Mouse (Mus musculus): ENCODE measurements around the gene Lrfn2.

The Lrfn2 gene

DNA sequence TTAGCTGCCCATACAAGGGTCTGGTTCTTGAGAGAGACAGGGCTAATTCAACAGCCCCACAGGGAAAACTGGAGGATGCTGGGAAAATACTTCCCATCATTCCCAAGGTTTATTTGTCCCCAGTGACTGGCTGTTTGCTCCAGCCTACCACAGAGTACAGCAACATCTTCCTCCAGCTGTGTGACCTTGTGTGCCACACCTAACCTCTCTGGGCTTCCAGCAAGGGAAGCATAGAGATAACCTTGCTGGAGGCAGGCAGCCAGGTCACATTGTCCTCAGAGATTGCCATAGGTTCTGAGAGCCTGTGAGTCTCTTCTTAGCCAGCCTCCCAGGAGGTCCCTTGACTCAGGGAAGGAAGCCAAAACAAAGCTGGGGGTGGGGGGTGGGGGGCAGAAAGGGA, 101.1 kb downstream of the Lrfn2 start:
- DNase-seq (ENCODE audit: low read depth, low spot score) = no peak

DNA sequence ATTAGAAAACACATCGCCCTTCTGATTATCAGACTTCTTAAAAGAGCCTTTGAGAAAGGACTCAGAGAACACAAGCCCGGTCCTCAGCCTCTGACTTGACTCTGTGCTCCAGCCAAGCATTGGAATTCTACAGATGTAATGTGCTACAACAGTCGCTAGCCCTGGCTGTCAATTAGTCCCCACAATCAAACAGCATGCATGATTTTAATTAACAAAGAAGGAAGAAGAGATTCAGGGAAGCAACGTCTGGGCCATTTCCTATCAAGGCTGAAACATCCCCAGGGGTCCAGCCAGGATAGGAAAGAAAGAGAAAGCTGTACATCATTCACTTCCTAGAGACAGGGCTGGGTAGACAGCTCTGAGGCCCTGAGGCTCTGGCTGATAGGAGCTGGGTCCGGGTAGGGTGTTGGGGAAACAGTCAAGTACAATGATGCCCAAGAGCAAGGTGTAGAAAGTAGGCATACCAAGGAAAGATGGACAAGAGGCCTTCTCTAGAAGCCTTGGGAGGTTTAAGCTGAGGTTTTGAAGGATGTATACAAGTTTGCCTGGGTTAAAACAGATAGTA, 101.6 kb downstream of the Lrfn2 start:
- DNase-seq (ENCODE audit: low read depth, low spot score) = no peak

- no peak for DNase-seq (ENCODE audit: low read depth, low spot score)
Observed at GRCm38 (mm10) chr17:49035052-49035451, 102.9 kb downstream of the Lrfn2 start.

DNA sequence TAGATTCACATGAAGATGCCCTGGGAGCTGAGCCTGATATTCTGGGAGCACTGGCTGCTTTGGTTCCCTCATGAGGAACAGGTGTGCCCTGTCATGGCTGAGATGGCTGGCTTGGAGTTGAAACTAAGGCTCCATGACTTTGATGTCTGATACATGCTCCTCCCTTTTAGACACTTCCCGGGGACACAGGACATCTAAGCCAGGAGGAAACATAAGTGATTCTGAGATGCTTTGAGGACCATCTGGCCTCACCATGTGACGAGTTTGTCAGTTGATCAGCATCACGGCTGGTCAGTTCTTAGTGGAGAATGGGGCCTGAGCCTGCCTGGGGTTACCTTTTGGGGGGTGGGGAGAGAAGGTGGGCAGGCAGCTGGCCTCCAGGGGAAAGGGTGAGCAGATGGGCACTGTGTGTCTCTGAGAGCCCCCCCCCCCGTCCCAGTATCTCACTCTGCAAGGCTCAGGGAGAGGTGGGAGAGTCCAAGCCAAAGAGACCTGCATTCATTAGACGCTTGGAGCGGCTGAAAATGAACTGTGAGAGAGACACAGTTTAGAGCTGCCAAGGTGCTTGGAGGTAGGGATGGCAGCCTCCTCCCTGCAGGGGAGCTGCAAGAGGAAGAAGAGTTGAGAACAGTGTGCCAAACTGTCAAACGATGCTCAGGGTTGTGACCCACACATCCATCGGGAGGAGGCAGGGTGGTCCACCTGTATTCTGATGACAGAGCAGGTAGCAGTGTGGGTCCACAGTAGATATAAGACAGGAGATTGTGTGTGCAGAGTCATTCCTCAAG, 105.2 kb downstream of the Lrfn2 start:
- no peak for DNase-seq (ENCODE audit: low read depth, low spot score)

DNA sequence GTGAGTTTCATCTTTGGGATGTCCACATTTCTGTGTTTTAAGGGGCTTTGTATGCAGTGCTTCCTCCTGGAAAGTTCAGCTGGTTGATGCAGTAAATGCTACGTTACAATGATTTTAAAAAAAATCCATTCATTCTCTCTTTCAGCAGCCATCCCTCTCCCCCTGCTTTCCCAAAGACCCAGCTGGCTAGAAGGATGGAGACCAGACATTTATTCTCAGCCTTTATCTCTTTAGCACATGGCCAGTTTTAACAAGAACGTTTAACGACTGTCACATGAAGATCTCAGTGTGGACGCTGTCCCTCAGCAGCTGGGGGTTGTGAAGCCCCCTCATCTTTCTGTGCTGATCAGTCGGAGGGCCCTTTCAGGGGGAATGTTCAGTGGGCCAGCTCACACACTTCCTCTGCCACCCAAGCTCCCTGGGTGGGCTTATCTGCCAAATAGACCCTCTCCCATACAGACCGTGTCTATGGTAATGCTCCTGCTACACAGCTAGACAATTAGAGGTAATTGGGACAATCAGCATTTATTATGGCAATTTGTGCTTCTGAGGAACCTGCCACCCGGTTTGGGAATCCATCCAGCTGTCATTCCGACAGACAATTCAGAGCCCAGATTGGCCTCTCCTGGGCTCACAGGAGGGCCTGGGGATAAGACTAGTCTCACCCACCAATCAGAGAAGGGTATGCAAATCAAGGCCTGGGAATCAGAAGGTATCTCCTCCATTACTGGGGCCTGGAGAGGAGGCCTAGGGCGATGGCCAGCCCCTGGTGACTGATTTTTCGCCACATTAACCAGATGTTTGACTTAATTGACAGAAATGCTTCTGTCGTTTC, 111.8 kb downstream of the Lrfn2 start:
- DNase-seq (ENCODE audit: low read depth, low spot score) = no peak

- DNase-seq (ENCODE audit: low read depth, low spot score) = no peak
Observed at GRCm38 (mm10) chr17:49047921-49048320, 115.7 kb downstream of the Lrfn2 start.

DNA sequence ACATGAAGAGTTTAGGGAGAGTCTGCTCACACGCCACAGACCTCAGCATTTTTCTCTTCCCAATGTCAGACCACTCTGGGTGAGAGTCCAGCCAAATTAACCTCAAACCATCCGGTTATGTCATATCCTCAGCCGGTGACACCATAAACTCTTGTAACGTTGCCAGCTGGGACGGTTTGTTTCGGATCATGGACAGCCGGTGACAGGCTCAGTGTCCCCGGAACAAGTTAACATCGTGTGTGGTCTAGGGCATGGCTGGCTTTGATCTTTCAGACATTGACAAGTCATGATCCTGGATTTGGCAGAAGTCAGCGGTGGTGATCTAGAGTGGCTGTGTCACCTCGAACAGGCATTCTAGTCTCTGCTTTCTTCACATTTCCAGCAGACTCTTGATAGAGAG, 119.1 kb downstream of the Lrfn2 start:
- no peak for DNase-seq (ENCODE audit: low read depth, low spot score)

GRCm38 (mm10) chr17:49061141-49061540, 129.0 kb downstream of the Lrfn2 start:
- DNase-seq (ENCODE audit: low read depth, low spot score) = no peak

GRCm38 (mm10) chr17:49063789-49064188, 131.6 kb downstream of the Lrfn2 start:
- no peak for DNase-seq (ENCODE audit: low read depth, low spot score)

GRCm38 (mm10) chr17:49064526-49064925, 132.3 kb downstream of the Lrfn2 start:
- no peak for DNase-seq (ENCODE audit: low read depth, low spot score)

- no peak for DNase-seq (ENCODE audit: low read depth, low spot score)
Observed at GRCm38 (mm10) chr17:49065050-49065449, 132.9 kb downstream of the Lrfn2 start.

DNA sequence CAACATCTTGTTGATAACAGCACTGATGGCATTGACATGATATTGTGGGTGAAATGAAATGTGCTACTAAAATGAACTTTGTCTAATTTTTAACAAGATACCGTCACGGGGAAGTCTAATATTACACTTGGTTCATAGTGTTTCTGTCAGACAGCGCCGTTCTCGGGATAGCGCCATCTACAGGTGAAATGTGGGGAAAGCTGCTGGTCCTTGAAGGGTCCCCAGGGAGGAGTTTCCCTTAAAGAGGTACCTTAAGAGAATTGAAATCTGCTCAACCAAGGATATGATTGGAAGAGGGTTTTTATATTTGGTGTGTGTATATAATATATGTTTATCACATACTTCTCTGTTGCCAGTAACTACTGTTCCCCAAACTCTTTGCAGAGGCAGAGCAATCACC, 134.6 kb downstream of the Lrfn2 start:
- DNase-seq (ENCODE audit: low read depth, low spot score) = no peak

DNA sequence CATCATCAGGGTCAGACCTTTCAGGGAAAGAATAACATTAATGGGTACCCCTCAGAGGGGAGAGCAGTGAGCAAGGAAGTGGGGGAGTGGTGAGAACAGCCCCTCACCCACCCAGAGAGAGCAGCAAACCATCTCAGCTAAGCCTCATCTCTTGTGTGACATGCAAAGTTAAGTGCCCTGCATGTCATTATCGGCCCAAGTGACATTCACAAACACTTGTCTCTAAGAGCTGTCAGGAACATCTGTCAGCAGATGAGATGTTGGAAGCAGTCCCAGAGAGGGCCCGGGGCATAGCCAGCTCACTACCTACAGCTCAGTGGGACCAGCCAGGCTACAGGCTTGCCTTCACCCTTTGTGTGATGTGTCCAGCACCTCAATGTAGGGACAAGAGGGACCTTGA, 146.0 kb downstream of the Lrfn2 start:
- no peak for DNase-seq (ENCODE audit: low read depth, low spot score)

DNA sequence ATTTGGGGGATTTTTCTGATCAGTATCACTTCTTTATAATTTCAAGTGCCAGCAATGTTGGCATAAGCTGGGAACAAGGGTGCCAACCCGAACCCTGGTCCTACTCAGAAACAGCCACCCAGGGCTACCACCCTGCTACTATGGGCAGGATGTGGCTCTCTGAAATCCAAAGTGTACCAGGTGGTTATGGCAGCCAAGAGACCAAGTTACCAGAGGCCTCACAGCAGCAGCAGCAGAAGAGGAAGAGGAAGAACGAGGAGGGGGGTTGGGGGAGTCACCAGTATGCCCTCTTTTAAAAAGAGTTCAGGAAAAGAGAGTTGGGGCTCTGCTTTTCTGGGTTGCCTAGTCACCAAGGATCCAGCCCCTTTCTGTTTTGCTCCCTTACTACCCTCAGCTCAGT, 147.5 kb downstream of the Lrfn2 start:
- DNase-seq (ENCODE audit: low read depth, low spot score) = no peak

- DNase-seq (ENCODE audit: low read depth, low spot score) = no peak
Observed at GRCm38 (mm10) chr17:49083594-49084380, 151.6 kb downstream of the Lrfn2 start.

DNA sequence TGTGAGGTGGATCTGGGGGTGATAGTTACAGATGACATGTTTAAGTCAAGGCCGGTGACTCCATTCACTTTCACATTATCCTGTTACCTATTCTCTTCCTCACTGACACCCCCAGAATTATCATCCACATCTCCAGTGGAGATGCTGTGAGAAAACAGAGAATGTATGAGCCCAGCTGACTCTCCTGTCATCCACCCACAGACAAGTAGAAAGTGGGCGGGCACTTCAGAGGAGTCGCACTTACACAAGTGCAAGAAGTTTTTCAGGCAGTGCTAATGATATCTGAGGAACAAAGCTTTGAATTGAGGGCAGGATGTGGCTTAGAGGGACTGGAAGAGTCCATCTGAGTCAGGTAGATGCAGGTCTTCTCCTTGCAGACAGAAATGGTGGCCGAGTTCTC, 152.9 kb downstream of the Lrfn2 start:
- DNase-seq (ENCODE audit: low read depth, low spot score) = no peak

DNA sequence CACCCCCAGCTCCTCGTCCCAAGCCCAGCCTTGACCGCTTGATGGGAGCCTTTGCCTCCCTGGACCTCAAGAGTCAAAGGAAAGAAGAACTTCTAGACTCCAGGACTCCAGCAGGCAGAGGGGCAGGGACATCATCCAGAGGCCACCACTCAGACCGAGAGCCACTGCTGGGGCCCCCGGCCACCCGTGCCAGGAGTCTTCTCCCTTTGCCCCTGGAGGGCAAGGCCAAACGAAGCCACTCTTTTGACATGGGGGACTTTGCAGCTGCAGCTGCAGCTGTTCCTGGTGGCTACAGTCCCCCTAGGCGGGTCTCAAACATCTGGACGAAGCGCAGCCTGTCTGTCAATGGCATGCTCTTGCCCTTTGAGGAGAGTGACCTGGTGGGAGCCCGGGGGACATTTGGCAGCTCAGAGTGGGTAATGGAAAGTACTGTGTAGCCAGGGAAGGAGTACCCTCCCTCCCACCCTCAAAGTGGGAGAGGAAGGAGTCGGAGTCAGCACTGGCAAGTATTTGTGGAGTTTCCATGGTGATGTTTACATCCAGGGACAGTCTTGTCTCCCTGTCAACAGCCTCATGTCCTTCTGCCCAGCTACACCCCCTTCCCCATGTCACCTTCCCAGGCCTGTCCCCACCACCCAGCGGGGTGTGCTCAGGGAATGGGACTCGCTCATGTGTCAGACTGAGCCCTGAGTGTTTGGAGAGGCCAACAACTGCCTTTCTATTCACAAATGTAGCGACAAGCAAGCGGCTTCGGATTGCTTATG, 164.8 kb downstream of the Lrfn2 start:
- no peak for DNase-seq (ENCODE audit: low read depth, low spot score)

DNA sequence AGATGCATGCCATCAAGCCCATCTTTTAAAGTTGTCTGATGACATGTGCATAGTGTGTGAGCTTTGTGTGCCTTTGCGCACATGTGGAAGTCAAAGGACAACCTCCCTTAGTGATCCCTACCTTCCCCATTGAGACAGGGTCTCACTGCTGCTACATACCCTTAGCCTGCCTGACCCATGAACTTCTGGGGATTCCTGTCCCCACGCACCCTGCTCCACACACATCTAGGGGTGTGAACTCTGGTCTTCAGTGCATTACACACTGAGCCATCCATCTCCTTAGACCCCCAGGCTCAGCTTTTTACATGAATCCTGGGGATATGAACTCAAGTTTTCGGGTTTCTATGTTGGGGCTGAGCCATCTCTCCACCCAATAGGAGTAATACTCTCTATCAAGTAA, 179.2 kb downstream of the Lrfn2 start:
- no peak for DNase-seq (ENCODE audit: low read depth, low spot score)

DNA sequence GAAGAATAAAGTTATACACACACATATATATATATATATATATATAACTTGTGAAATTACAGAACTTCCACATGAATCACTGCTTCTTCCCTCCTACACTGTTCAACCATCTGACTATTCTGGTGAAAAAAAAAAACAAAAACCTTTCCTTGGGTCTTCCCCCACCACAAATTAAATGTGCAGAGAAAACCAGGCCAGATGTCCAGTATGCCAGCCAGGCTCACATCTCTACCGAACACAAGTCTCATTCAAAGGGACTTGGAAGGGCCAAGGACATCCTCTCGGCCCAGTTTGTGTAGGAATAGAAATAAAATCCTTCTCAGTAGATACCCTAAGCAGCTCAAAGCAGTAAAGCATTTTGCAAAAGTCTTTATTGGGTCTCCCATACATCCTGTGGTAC, 179.7 kb downstream of the Lrfn2 start:
- no peak for DNase-seq (ENCODE audit: low read depth, low spot score)

GRCm38 (mm10) chr17:49113336-49113735, 181.2 kb downstream of the Lrfn2 start:
- DNase-seq (ENCODE audit: low read depth, low spot score) = no peak

GRCm38 (mm10) chr17:49124166-49124565, 192.0 kb downstream of the Lrfn2 start:
- no peak for DNase-seq (ENCODE audit: low read depth, low spot score)
